Mouse (Mus musculus) heart, adult 2 months (tissue): ENCODE data around the gene Specc1. TPM values are rescaled to one million over a fixed set of nuclear protein-coding genes. Genes with fewer than 3 reads are reported as not detected.

ENCODE experiments used
- DNase-seq, 2 experiments: peaks; one replicate each; pipeline ENCODE4 v3.0.0; 2021
- H3K27ac ChIP-seq: fragments of 200-600 bp; 2 replicates; pipeline ENCODE4 v1.8.1; 2022
- H3K27me3 ChIP-seq: fragments of 200-500 bp; 2 replicates; pipeline ENCODE4 v1.6.1; 2012; ENCODE audit warnings: mild to moderate bottlenecking, low read length, inconsistent platforms, mixed read lengths; ENCODE audit not compliant: control insufficient read depth, insufficient read depth
- H3K36me3 ChIP-seq: fragments of 200-500 bp; 2 replicates; pipeline ENCODE4 v1.6.1; 2012; ENCODE audit warnings: low read length, inconsistent platforms; ENCODE audit not compliant: control insufficient read depth, insufficient read depth
- H3K4me1 ChIP-seq: fragments of 200-500 bp; 2 replicates; pipeline ENCODE4 v1.6.1; 2011; ENCODE audit warnings: low read length; ENCODE audit not compliant: control insufficient read depth, insufficient read depth
- H3K4me3 ChIP-seq: fragments of 200-600 bp; 2 replicates; pipeline ENCODE4 v1.8.1; 2022
- H3K79me2 ChIP-seq: fragments of 200-500 bp; replicated peaks from 2 replicates; pipeline ENCODE4 v1.6.1; 2012; ENCODE audit warnings: mild to moderate bottlenecking, inconsistent platforms, low read length, moderate library complexity, mixed read lengths; ENCODE audit not compliant: control insufficient read depth, insufficient read depth
- H3K9ac ChIP-seq: fragments of 200-500 bp; 2 replicates; pipeline ENCODE4 v1.6.1; 2012; ENCODE audit warnings: low read depth, mild to moderate bottlenecking, control low read depth, inconsistent platforms, low read length, mixed read lengths
- CTCF ChIP-seq: fragments of 200-600 bp; IDR thresholded peaks from 2 replicates; pipeline ENCODE4 v1.8.1; 2022; ENCODE audit warnings: antibody characterized with exemption, mild to moderate bottlenecking, moderate library complexity
- EP300 ChIP-seq: fragments of 200-500 bp; IDR thresholded peaks from 2 replicates; pipeline ENCODE4 v1.6.1; 2011; ENCODE audit warnings: low read depth, low read length, control low read depth; ENCODE audit not compliant: insufficient read depth
- POLR2A ChIP-seq: fragments of 200-500 bp; IDR thresholded peaks from 2 replicates; pipeline ENCODE4 v1.6.1; 2011; ENCODE audit warnings: mild to moderate bottlenecking, low read depth, low read length, control low read depth; ENCODE audit not compliant: insufficient read depth
- WGBS: fragments of 180-500 bp; shearing (Covaris S2); methylation state at CpG from one replicate; pipeline ENCODE4 v1.1.7; 2018; 5-methylcytosine and 5-hydroxymethylcytosine counted together
- intact Hi-C: fragments of 180-260 bp; cut with DNase I; formaldehyde crosslinking; loops from one replicate; pipeline ENCODE4 v1.15.1; 2025
- polyA plus RNA-seq: library from polyadenylated mRNA; depleted of rRNA; stranded (reverse); fragments of >200 nt; gene quantifications from 2 replicates; pipeline ENCODE4 v1.2.3, GENCODE M21; 2012
- total RNA-seq, 2 experiments: library from RNA; stranded (reverse); gene quantifications; 2 replicates each; pipeline ENCODE4 v1.2.3; 2021

Gene Specc1
- total and polyA plus RNA-seq, 3 experiments = 3.5 to 21.6 (median 4.6) TPM

DNA sequence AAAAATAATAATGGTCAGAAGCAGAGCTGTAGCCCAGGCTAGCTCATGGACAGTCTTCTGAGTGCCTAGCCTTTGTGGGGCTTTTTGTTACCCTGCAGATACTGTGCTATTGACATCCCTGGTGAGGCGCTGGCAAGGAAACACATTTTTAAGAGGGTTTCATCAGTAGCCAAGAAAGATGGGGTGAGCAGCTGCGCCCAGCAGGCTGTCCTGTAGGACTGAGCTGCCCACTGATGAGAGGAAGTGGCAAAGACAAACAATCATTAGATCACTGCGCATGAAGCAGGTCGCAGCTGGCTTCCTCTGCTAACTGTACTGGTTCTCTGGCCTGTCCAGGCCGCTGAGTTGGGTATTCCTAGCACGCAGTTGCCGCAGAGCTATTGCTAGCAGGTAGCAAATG lies 307.0 kb downstream of the Specc1 start:
- Histone ChIP-seq H3K27ac (no peak overlapping the region), H3K36me3 (no peaks in the 10 kb centered on the region), H3K9ac (no peak overlapping the region), H3K4me3 (no peak overlapping the region), H3K79me2 (no peaks in the 10 kb centered on the region), H3K4me1 (no peaks in the 10 kb centered on the region), H3K27me3 (no peaks in the 10 kb centered on the region)
- DNase-seq = no peak
- 69% methylated on average over 7 of the region's 7 CpGs for WGBS
- no peak for TF ChIP-seq POLR2A
- no peak for TF ChIP-seq CTCF
- TF ChIP-seq EP300 = no peak
- intact Hi-C loops = no loop called here

DNA sequence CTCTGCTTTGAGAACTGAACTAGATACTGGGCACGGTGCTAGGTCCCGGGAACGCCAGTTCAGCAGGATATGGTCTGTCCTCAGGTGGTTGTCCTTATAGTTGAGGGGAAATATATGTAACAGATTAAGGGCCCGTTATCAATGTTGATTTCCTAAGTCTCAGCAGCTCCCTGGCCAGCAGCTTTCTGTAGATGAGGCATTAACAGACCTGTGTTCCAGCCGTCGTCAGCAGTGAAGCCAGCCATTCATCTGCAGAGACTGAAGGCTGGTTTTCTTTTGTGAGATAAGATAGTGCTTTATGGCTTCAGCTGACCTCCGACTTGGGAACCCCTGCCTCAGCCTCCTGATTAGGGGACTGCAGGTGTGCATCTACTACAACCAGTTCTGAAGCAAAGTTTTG lies 307.5 kb downstream of the Specc1 start:
- Histone ChIP-seq H3K4me3 (no peak overlapping the region), H3K36me3 (no peaks in the 10 kb centered on the region), H3K27me3 (no peaks in the 10 kb centered on the region), H3K27ac (no peak overlapping the region), H3K4me1 (no peaks in the 10 kb centered on the region), H3K9ac (no peak overlapping the region), H3K79me2 (no peaks in the 10 kb centered on the region)
- DNase-seq = no peak
- 48% methylated on average over 7 of the region's 7 CpGs for WGBS
- TF ChIP-seq EP300 = no peak
- no peak for TF ChIP-seq POLR2A
- no peak for TF ChIP-seq CTCF
- intact Hi-C loops = no loop called here

- WGBS = 88% methylated on average over 7 of the region's 7 CpGs
- no peak overlapping the region for H3K27ac ChIP-seq
- no peaks in the 10 kb centered on the region for H3K27me3 ChIP-seq
- no peaks in the 10 kb centered on the region for H3K79me2 ChIP-seq
- no peak overlapping the region for H3K4me3 ChIP-seq
- no peaks in the 10 kb centered on the region for H3K4me1 ChIP-seq
- no peak overlapping the region for H3K9ac ChIP-seq
- intact Hi-C loops = no loop called here
- TF ChIP-seq EP300 (no peak), POLR2A (no peak), CTCF (no peak)
- no peaks in the 10 kb centered on the region for H3K36me3 ChIP-seq
- DNase-seq = no peak
Observed at GRCm38 (mm10) chr11:62265642-62266041, 309.1 kb downstream of the Specc1 start.

DNA sequence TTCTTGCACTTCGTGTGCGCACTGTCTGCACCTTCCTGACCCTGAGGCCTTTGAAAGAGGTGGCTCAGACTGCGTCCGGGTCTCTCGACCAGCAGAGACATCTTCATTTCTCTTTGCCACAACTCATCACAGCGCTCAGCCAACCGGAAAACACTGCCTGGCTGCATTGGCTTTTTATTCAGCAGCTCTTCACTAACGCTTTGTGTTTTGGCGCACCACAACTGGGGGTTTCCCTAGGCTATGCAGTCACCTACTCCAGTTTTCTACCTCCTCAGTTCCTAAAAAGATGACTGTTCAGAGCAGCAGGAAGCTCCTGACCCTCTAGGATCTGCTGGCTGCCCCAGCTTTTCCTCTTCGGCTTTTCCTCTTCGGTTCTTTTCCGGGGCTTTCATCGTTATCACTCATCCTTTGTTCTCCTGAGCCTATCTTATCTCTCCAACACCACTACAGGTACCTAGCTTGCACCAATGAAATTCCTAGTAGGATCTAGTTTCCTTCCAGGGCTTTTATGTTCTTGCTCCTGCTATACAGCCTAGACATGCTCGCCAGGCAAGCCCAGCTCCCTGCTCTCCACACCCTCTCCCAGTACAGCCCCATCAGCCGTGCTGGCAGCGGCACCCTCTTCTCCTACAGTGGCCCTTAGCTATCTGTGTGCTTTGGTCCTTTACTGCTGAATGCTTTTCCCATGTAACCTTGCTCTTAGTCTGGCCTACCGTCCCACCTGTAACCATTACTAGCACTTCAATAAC lies 310.1 kb downstream of the Specc1 start:
- Histone ChIP-seq H3K4me1 (no peaks in the 10 kb centered on the region), H3K27ac (no peak overlapping the region), H3K27me3 (no peaks in the 10 kb centered on the region), H3K36me3 (no peaks in the 10 kb centered on the region), H3K79me2 (no peaks in the 10 kb centered on the region), H3K4me3 (no peak overlapping the region), H3K9ac (no peak overlapping the region)
- intact Hi-C loops = no loop called here
- no peak for DNase-seq
- TF ChIP-seq CTCF (no peak), POLR2A (no peak), EP300 (no peak)
- 64% methylated on average over 17 of the region's 17 CpGs for WGBS

DNA sequence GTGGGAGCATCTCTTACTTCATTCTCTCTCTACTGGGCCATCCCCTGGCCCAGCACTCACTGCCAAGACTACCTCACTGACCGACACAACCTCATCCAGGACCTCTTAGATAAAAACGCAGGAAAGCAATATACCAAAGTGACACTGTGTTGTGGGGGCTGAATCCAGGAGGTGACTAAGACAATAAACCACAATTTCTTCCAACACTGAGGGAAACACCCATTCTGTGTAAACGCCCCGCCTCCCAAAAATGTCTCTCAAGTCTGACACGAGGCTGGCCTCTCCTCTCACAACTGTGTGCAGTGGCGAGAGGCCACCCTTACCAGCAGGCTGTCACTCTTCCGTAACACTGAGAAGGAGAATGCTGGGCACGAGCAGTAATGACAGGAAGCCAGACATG lies 311.8 kb downstream of the Specc1 start:
- DNase-seq = no peak
- TF ChIP-seq CTCF = no peak
- no peak for TF ChIP-seq POLR2A
- no peak for TF ChIP-seq EP300
- intact Hi-C loops = no loop called here
- 77% methylated on average over 8 of the region's 8 CpGs for WGBS
- Histone ChIP-seq H3K27ac (no peak overlapping the region), H3K27me3 (no peaks in the 10 kb centered on the region), H3K79me2 (no peaks in the 10 kb centered on the region), H3K4me3 (no peak overlapping the region), H3K36me3 (no peaks in the 10 kb centered on the region), H3K9ac (no peak overlapping the region), H3K4me1 (no peaks in the 10 kb centered on the region)

DNA sequence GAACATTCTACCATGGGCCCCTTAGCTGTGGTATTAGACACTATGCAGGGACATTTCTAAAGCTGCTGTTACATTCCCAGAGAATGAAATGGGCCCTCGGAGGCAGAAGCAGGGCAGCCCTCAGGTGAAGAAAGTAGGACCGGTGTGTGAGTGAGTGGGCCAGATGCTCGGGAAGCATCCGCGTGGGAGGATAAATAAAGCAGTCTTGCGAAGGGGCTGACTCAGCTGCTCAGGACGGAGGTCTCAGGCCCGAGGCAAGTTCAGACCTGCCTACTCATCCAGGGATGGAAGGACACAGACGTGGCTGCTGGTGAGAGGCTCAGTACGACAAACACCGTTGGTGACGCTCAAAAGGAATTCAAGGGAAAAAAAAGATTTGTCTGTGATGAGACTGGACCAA lies 312.5 kb downstream of the Specc1 start:
- TF ChIP-seq EP300 = no peak
- TF ChIP-seq CTCF = no peak
- TF ChIP-seq POLR2A = no peak
- DNase-seq = no peak
- intact Hi-C loops = no loop called here
- H3K4me1 ChIP-seq = no peaks in the 10 kb centered on the region
- 83% methylated on average over 12 of the region's 12 CpGs for WGBS
- no peak overlapping the region for H3K27ac ChIP-seq
- no peaks in the 10 kb centered on the region for H3K36me3 ChIP-seq
- no peak overlapping the region for H3K9ac ChIP-seq
- no peaks in the 10 kb centered on the region for H3K79me2 ChIP-seq
- H3K27me3 ChIP-seq = no peaks in the 10 kb centered on the region
- H3K4me3 ChIP-seq = no peak overlapping the region
